Mouse (Mus musculus): Measurements from ENCODE around the gene Slc1a5.

Slc1a5 gene

GRCm38 (mm10) chr7:16783224-16783688 is 2.1 kb downstream of the Slc1a5 start:
- peak; percentile 14 for DNase-seq

- DNase-seq, result peak; percentile 90
These were observed 2.7 kb downstream of the Slc1a5 start for GRCm38 (mm10) chr7:16783758-16784415.

GRCm38 (mm10) chr7:16784498-16784976 is 3.4 kb downstream of the Slc1a5 start:
- DNase-seq, result peak; percentile 85

GRCm38 (mm10) chr7:16785541-16786083 is 4.5 kb downstream of the Slc1a5 start:
- no peak for DNase-seq

- no peak for DNase-seq
These were observed 11.2 kb downstream of the Slc1a5 start for GRCm38 (mm10) chr7:16792316-16792715.

GRCm38 (mm10) chr7:16793010-16793725 is 12.0 kb downstream of the Slc1a5 start:
- DNase-seq, result no peak

GRCm38 (mm10) chr7:16794886-16795285 is 13.7 kb downstream of the Slc1a5 start:
- no peak for DNase-seq

GRCm38 (mm10) chr7:16804409-16805028 is 23.4 kb downstream of the Slc1a5 start:
- no peak for DNase-seq

- DNase-seq, result no peak
These were observed 26.8 kb downstream of the Slc1a5 start for GRCm38 (mm10) chr7:16807936-16808335.

- DNase-seq, result no peak
These were observed 27.5 kb downstream of the Slc1a5 start for GRCm38 (mm10) chr7:16808647-16809046.

- peak; percentile 47 for DNase-seq
These were observed 28.6 kb downstream of the Slc1a5 start for GRCm38 (mm10) chr7:16809739-16810138.

- DNase-seq, result no peak
These were observed 29.3 kb downstream of the Slc1a5 start for GRCm38 (mm10) chr7:16810399-16810919.

GRCm38 (mm10) chr7:16810920-16811648 is 29.9 kb downstream of the Slc1a5 start:
- DNase-seq, result no peak

GRCm38 (mm10) chr7:16811649-16812070 is 30.5 kb downstream of the Slc1a5 start:
- DNase-seq, result no peak

- no peak for DNase-seq
These were observed 31.4 kb downstream of the Slc1a5 start for GRCm38 (mm10) chr7:16812505-16812904.

GRCm38 (mm10) chr7:16815351-16815941 is 34.3 kb downstream of the Slc1a5 start, which contains the start of gene Strn4:
Gene Strn4 (plus strand): TSS chr7:16815889.
- DNase-seq, result no peak

GRCm38 (mm10) chr7:16816078-16816474 is 34.9 kb downstream of the Slc1a5 start:
- peak; percentile 67 for DNase-seq

GRCm38 (mm10) chr7:16816475-16817122 is 35.5 kb downstream of the Slc1a5 start, which contains the start of gene Fkrp:
Gene Fkrp (minus strand): TSS chr7:16816732.
- no peak for DNase-seq

GRCm38 (mm10) chr7:16817693-16818092 is 36.6 kb downstream of the Slc1a5 start:
- DNase-seq, result no peak

GRCm38 (mm10) chr7:16819794-16820193 is 38.7 kb downstream of the Slc1a5 start:
- DNase-seq, result no peak

GRCm38 (mm10) chr7:16820271-16820763 is 39.2 kb downstream of the Slc1a5 start:
- DNase-seq, result no peak
